Comparison of ENCODE assay signal across 8 mouse cellular contexts in the genomic region with DNA sequence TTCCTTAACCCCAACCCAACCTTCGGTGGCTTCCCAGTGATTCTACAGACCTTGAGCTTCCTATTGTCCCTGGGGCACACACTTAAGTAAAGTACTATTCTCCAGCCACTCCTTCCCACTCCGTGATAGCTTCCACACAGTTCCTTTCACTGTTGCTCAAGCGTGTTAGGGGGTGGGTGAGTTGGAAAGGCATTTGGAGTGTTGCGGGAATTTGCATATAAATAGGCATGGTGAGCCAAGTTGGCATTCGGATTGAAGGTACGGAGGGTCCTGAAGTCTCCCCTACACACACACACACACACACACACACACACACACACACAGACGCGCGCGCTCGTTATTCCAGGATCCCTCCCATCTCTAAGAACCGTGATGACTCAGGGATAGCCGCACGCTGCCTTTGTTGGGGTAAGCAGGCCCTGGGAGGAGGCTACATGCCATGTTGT. TPM values are rescaled to one million over a fixed set of nuclear protein-coding genes. Genes with fewer than 3 reads are reported as not detected.
DNase-seq lines count a peak whose midpoint lies in the region; ATAC-seq and TF ChIP-seq lines count a peak whose summit lies in the region.

No protein-coding gene starts in this region.

- H3K27me3 ChIP-seq in megakaryocyte, embryonic 14.5 days (replicated peaks), result peaks cover 70% of the 10 kb centered on the region
- H3K27me3 ChIP-seq in hindbrain, embryonic 13.5 days, result peaks cover 61% of the 10 kb centered on the region
- H3K27me3 ChIP-seq in myocyte (ENCODE audit: control insufficient read depth, insufficient read depth, insufficient read length), result no peaks in the 10 kb centered on the region

- H3K79me2 ChIP-seq in myocyte (ENCODE audit: control insufficient read depth, insufficient read depth), result no peaks in the 10 kb centered on the region

- ATAC-seq in megakaryocyte, adult 5-6 weeks (ENCODE audit: poor library complexity, severe bottlenecking), result no peak
- peak; percentile 24; the same call in 1 of the 2 replicates for ATAC-seq in hindbrain, embryonic 13.5 days (ENCODE audit: low FRiP score)

- H3ac ChIP-seq in myocyte (ENCODE audit: control insufficient read depth, insufficient read length), result no peak overlapping the region

- peak; percentile 44 for DNase-seq in embryo, embryonic 10 days (ENCODE audit: low spot score)
- no peak for DNase-seq in embryo, embryonic 9.5 days (ENCODE audit: extremely low spot score)
- DNase-seq in layer of hippocampus, adult 9-10 months (ENCODE audit: low spot score), result no peak
- no peak for DNase-seq in urinary bladder, postnatal 36 days (ENCODE audit: low spot score in 2 of 2)

- H3K9me3 ChIP-seq in megakaryocyte, embryonic 14.5 days, result no peaks in the 10 kb centered on the region
- H3K9me3 ChIP-seq in hindbrain, embryonic 13.5 days, result no peaks in the 10 kb centered on the region

- no peaks in the 10 kb centered on the region for H3K36me3 ChIP-seq in megakaryocyte, embryonic 14.5 days (replicated peaks; ENCODE audit: low read length)
- H3K36me3 ChIP-seq in hindbrain, embryonic 13.5 days, result no peaks in the 10 kb centered on the region
- H3K36me3 ChIP-seq in myocyte (ENCODE audit: control insufficient read depth, insufficient read depth), result no peaks in the 10 kb centered on the region

- no peak for TF ChIP-seq POLR2A in myocyte (IDR thresholded peaks at IDR 0.05; ENCODE audit: insufficient read length, low read depth)

- H3K9ac ChIP-seq in hindbrain, embryonic 13.5 days, result peak overlapping the region; percentile 70

- H3K4me1 ChIP-seq in megakaryocyte, embryonic 14.5 days, result peaks cover 34% of the 10 kb centered on the region
- H3K4me1 ChIP-seq in hindbrain, embryonic 13.5 days (replicated peaks), result peaks cover 21% of the 10 kb centered on the region

- no peak overlapping the region for H3K27ac ChIP-seq in hindbrain, embryonic 13.5 days

- 1% methylated on average over 14 of the region's 14 CpGs for WGBS in hindbrain, embryonic 13.5 days

- peak overlapping the region; percentile 98 for H3K4me2 ChIP-seq in hindbrain, embryonic 13.5 days
- H3K4me2 ChIP-seq in myocyte (ENCODE audit: low read depth), result peak overlapping the region; percentile 84

- peak overlapping the region; percentile 91 for H3K4me3 ChIP-seq in megakaryocyte, embryonic 14.5 days (replicated peaks)
- H3K4me3 ChIP-seq in hindbrain, embryonic 13.5 days, result peak overlapping the region; percentile 52
- H3K4me3 ChIP-seq in myocyte, result peak overlapping the region; percentile 28

TF ChIP-seq in myocyte, 11 proteins besides CTCF, POLR2A, EP300 and RAD21:
- TF ChIP-seq E2F4 (IDR thresholded peaks at IDR 0.05; ENCODE audit: insufficient read depth) (no peak), MYOD1 (IDR thresholded peaks at IDR 0.05; ENCODE audit: control insufficient read depth in 1 of 3, insufficient read length in 2 of 3, low read depth in 2 of 3) (no peak), USF1 (IDR thresholded peaks at IDR 0.05; ENCODE audit: low read depth) (no peak), TCF12 (IDR thresholded peaks at IDR 0.05; ENCODE audit: insufficient read depth, poor library complexity, severe bottlenecking) (no peak), REST (IDR thresholded peaks at IDR 0.05; ENCODE audit: insufficient read depth, insufficient read length) (no peak), TCF3 (IDR thresholded peaks at IDR 0.05; ENCODE audit: insufficient read length, low read depth) (no peak), POLR2AphosphoS2 (IDR thresholded peaks at IDR 0.05; ENCODE audit: insufficient read length, low read depth) (no peak), CEBPB (IDR thresholded peaks at IDR 0.05; ENCODE audit: insufficient read depth, poor library complexity, severe bottlenecking) (no peak), SRF (IDR thresholded peaks at IDR 0.05; ENCODE audit: control insufficient read depth, insufficient read length, low read depth) (no peak), MAX (IDR thresholded peaks at IDR 0.05; ENCODE audit: low read depth) (no peak), MYOG (IDR thresholded peaks at IDR 0.05; ENCODE audit: control insufficient read depth in 1 of 3, insufficient read depth in 1 of 3, insufficient read length in 2 of 3, low read depth in 2 of 3) (no peak)

RNA-seq across cellular contexts. Expression of a gene that starts 0.5 kb away (rescaled TPM):
- 0.53 and 0.58 TPM in 2 replicates for polyA plus RNA-seq in megakaryocyte, embryonic 14.5 days (2012; ENCODE audit: insufficient read depth, low replicate concordance)
- 0.16 TPM in 1 of 2 replicates, not detected in the other for total RNA-seq in megakaryocyte, adult 5-6 weeks (2015)
- total RNA-seq in megakaryocyte, adult 5-6 weeks (2017), result not detected in 2 replicates
- 0.32 and 1.1 TPM in 2 replicates for polyA plus RNA-seq in hindbrain, embryonic 13.5 days (2015; fragmentation: Nextera tagmentation; extraction: Ambion mirVana)
- polyA plus RNA-seq in myocyte (2012; fragmentation: generic; extraction: Trizol), result 1.4 TPM

RNA-seq across cellular contexts. Expression of a gene that starts 30.4 kb away (rescaled TPM):
- polyA plus RNA-seq in megakaryocyte, embryonic 14.5 days (2012; ENCODE audit: insufficient read depth, low replicate concordance), result 8.6 and 10.1 TPM in 2 replicates
- total RNA-seq in megakaryocyte, adult 5-6 weeks (2015), result 30.3 and 31.9 TPM in 2 replicates
- total RNA-seq in megakaryocyte, adult 5-6 weeks (2017), result 48.5 and 50.7 TPM in 2 replicates
- 141 and 143 TPM in 2 replicates for polyA plus RNA-seq in hindbrain, embryonic 13.5 days (2015; fragmentation: Nextera tagmentation; extraction: Ambion mirVana)
- 54.4 TPM for polyA plus RNA-seq in myocyte (2012; fragmentation: generic; extraction: Trizol)

RNA-seq across cellular contexts. Expression of a gene that starts 33.4 kb away (rescaled TPM):
- polyA plus RNA-seq in megakaryocyte, embryonic 14.5 days (2012; ENCODE audit: insufficient read depth, low replicate concordance), result 85.4 and 105 TPM in 2 replicates
- total RNA-seq in megakaryocyte, adult 5-6 weeks (2015), result 41.6 and 45.2 TPM in 2 replicates
- total RNA-seq in megakaryocyte, adult 5-6 weeks (2017), result 51.3 and 64.6 TPM in 2 replicates
- polyA plus RNA-seq in hindbrain, embryonic 13.5 days (2015; fragmentation: Nextera tagmentation; extraction: Ambion mirVana), result 72.0 and 74.1 TPM in 2 replicates
- polyA plus RNA-seq in myocyte (2012; fragmentation: generic; extraction: Trizol), result 137 TPM

RNA-seq across cellular contexts. Expression of a gene that starts 55.2 kb away (rescaled TPM):
- polyA plus RNA-seq in megakaryocyte, embryonic 14.5 days (2012; ENCODE audit: insufficient read depth, low replicate concordance), result 0.46 TPM in 1 of 2 replicates, not detected in the other
- total RNA-seq in megakaryocyte, adult 5-6 weeks (2015), result 0.25 and 0.65 TPM in 2 replicates
- 0.24 and 0.37 TPM in 2 replicates for total RNA-seq in megakaryocyte, adult 5-6 weeks (2017)
- polyA plus RNA-seq in hindbrain, embryonic 13.5 days (2015; fragmentation: Nextera tagmentation; extraction: Ambion mirVana), result 10.5 and 11.1 TPM in 2 replicates
- polyA plus RNA-seq in myocyte (2012; fragmentation: generic; extraction: Trizol), result 13.3 TPM

Comparison
In these comparisons a context has a peak if more than half of its experiments do, and no peak if none do; other contexts are left out.
1. H3K4me3 ChIP-seq: peak in every context shown above with its lines; median percentile 91 in megakaryocyte, embryonic 14.5 days; 52 in hindbrain, embryonic 13.5 days; 28 in myocyte.